Mouse (Mus musculus): ENCODE measurements around the gene Slc7a10.
A peak's percentile ranks its signal among the peaks of the same experiment; 100 is the strongest.

GRCm38 (mm10) chr7:35169341-35169740 is 16.8 kb upstream of the Slc7a10 start:
- TF ChIP-seq CTCF (IDR thresholded peaks at IDR 0.05; ENCODE audit: borderline replicate concordance, control insufficient read depth, extremely low read depth, insufficient read depth, low read length, poor library complexity) (peak; percentile 82; the same call in 1 of the 2 replicates), POLR2A (IDR thresholded peaks at IDR 0.05; ENCODE audit: control insufficient read depth, extremely low read depth, insufficient read depth, low read length, poor library complexity) (no peak)
